Mouse (Mus musculus) liver, postnatal 0 days (tissue): ENCODE data around the gene Fcer1g.

Source experiments
- CTCF ChIP-seq: sonication (generic); IDR thresholded peaks from 2 replicates; pipeline ENCODE4 v1.5.1; 2016; ENCODE audit warnings: antibody characterized with exemption, low read depth
- EP300 ChIP-seq: IDR thresholded peaks from 2 replicates; pipeline ENCODE4 v1.6.1; 2016; ENCODE audit warnings: antibody characterized with exemption, low read depth, mild to moderate bottlenecking

DNA sequence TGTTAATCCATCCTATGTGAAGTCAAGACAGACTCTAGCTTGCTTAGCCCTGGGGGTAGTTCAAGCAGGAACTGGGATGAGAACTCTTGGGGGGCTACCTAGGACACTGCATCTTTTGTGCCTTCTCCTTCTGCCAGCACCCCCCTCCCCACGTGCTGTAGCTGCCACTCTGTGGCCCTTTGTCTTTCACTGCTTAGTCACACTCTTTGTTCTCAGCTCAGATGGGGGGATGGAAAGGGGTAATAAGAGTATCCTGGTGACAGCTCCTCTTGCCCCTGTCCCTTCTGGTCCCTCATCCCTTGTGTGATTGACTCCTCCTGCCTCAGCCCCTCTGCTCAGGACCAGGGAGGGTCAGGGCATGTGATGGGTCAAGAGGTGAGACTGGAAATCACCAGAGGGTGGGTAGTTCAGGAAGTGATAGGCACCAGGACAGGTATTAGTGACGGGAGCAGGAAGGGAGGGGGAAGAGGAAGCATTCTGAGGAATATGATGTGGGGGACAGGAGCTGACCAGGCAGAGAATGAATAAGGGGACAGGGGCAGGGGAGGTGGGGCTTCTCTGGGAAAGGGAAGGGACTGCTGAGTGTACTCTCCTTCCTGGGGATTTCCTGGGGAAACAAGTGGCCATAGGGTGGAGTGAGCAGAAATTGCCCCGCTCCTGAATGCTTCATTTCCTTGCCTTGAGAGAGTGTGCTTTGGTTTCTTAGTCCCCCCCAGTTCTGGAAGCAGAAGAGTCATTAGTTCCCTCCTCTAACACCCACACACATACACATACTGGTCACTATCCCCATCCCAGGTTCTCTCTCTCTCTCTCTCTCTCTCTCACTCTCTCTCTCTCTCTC is 14.4 kb upstream of the Fcer1g start:
- no peak for TF ChIP-seq CTCF
- TF ChIP-seq EP300 = no peak
